Mouse (Mus musculus) large intestine, adult 2 months (tissue): ENCODE measurements at regions not wholly inside any gene's neighbourhood (a gene's known extent, or its start where the extent isn't known, plus 50 kb on each side); places are given as distances from the start of the nearest gene placed in this dataset.

Experiments
- DNase-seq: peaks from one replicate; pipeline ENCODE4 v3.0.0-alpha.2; 2012; ENCODE audit warnings: low read depth, low spot score
- WGBS: fragments of 180-500 bp; shearing (Covaris S2); methylation state at CpG from one replicate; pipeline ENCODE4 v1.1.7; 2018; 5-methylcytosine and 5-hydroxymethylcytosine counted together

GRCm38 (mm10) chr12:52446501-52446900 lies 57.3 kb upstream of the Arhgap5 start:
- peak; percentile 58 for DNase-seq
- WGBS = 29% methylated on average over 7 of the region's 7 CpGs

GRCm38 (mm10) chr12:52447482-52447881 lies 56.3 kb upstream of the Arhgap5 start:
- WGBS = 82% methylated on average over 5 of the region's 5 CpGs
- DNase-seq = no peak

- peak; percentile 85 for DNase-seq
- WGBS = 7% methylated on average over 1 of the region's 1 CpGs
These were observed 55.6 kb upstream of the Arhgap5 start for GRCm38 (mm10) chr12:52448218-52448617.

GRCm38 (mm10) chr12:52453890-52454289 lies 49.9 kb upstream of the Arhgap5 start:
- 91% methylated on average over 5 of the region's 5 CpGs for WGBS
- no peak for DNase-seq
